Mouse (Mus musculus) urinary bladder, postnatal 36 days (tissue): ENCODE data around the gene Serpina7.

Experiments used
- DNase-seq, 2 experiments: peaks; one replicate each; pipeline ENCODE4 v3.0.0; 2022; ENCODE audit warnings: low spot score in 2 of 2, mixed read lengths in 1 of 2

Serpina7 gene

DNA sequence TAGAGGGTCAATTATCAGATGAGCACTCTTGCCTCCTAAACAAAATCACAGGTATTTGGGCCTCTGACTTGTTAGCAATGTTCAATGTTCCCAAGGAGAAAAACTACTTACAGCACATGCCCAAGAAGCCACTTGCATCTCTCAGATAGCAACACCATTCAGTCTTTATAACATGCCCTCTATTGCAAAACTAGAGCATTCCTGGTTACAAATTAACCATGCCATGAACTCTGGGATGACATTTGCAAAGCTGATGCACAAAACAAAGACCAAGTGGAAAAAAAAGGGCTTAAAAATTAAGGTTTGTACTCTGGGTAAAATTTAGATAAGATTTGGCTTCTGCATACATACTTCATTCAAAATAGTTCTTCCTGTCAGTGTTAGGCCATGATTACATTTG is at the start of gene Serpina7:
Gene Serpina7 (minus strand): TSS at position 160 of the 400 bp plus-strand sequence.
- no peak for DNase-seq

DNA sequence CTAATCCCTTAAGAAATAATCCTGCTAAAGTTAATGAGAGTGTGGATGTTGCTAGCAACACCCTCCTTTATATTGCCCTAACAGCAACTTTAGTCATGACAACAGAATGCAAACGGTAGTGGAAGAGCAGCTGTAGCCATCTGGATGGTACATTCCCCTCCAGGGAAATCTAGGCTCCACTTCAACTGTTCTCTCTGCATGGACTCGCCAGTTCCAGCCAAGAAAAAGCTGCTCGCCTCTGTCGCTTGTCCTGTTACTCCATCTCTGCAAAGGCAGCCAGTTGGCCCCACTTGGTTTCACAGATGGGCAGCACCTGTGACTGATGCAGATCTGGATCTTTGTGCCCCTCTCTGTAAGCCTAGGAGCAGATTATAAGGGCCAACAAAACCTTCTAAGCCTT is 49.0 kb upstream of the Serpina7 start:
- DNase-seq = no peak

DNA sequence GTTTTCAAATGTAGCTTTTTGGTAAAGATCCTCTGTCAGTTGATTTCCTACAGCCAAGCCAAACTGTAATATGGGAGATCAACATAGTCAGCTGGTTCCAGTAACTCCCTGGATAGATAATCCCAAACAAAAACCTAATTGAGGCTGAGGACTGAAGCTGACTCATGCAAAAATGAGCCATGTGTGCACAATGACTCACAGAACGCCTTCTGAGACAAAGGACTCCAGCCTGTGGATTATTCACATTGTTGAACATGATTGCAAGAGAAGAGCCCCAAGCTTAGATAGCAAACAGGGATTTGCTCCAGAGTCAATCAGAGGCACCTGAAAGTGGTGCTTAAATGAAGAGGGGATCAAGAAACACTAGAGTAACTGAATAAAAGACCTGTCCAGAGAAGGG is 12.2 kb upstream of the Serpina7 start:
- DNase-seq = no peak

DNA sequence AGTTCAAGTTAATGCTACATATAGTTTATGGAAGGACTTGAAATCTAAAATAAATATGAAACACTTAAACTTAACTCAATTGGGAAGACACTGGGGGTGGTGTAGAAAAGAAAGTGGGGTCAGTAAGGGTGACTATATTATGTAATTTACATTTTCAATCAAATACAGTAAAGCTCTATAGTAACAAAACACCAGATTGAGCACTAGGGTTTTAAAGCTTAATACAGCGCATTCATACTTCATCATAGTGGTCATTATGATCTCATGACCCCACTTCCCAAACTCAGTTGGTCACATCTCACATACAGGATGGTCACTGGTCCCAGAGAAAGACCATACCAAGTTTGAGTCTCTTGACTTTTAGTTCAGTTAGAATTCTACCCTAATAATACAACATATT is 907 bp upstream of the Serpina7 start, which contains the start of gene 4930513O06Rik:
Gene 4930513O06Rik (plus strand): TSS at position 301 of the 400 bp plus-strand sequence.
- DNase-seq = no peak

DNA sequence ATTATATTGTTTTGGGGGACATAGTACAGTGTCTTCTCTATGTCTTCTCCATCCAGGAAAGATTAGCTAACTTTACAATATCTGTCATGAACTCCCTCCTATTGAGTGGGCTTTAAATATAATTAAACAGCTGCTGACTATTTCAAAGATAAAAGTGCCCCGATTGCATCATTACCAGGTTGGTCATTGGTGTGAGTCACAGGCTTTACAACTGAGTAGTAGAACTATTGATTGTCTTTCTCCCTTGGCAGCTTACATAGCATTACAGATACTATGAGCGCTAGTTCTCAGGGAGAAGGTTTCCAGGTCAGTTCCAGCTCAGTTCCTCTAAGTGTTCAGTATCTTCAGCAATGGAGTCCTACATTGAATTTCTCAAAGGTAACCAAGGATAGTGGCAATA is 6.5 kb downstream of the Serpina7 start:
- no peak for DNase-seq

DNA sequence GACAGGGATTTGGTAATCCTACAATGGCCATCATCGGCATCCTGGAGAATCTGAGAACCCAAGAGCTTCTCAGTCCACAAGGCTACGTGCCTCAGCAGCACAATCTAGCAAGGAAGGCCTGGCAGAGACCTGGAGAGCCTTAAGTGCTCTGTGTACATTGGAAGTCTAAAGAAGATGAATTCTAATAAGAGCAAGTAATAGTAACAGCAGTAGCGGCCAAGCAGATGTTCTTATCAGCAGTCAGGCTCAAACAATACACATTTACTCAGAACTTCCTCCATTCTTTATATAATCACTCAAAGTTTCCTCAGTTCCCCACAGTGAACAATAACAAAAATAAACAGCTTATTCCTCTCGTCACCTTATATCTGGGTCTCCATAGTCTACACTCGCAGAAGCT is 21.0 kb downstream of the Serpina7 start:
- no peak for DNase-seq

DNA sequence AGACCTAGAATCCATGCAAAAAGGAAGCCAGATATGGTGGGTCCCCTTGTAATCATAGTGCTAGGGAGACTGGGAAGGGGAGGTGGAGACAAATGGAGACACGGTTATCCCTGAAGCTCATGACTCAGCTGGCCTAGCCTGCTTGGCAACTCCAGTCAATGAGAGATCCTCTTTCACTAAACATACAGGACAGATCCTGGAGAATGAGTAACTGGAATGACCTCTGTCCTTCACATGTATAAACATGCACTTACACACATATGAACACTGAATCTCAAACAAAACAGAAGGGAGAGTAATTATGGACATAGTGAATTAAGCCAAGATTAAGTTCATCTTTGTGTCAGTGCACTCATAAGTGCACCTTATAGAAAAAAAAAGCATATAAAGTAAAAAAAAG is 31.9 kb downstream of the Serpina7 start:
- no peak for DNase-seq

DNA sequence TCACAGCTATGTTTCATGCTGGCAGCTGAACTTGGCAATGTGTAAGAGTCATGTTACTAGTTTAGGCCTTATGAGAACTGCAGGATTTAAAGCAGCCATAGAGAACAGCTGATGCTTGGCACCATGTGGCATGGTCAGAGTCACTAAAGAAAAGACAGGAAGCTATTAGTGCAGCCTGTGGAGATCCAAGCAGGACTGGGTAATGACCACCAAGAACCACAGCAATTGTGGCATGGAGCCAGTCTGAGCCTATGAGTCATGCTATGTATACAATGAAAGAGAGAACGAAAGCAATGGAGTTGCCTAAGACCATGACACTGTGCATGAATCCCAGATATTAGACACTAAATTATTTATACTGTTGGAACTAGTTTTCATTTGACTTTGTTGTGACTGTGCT is 33.1 kb downstream of the Serpina7 start:
- peak; percentile 3 to 12 for DNase-seq

DNA sequence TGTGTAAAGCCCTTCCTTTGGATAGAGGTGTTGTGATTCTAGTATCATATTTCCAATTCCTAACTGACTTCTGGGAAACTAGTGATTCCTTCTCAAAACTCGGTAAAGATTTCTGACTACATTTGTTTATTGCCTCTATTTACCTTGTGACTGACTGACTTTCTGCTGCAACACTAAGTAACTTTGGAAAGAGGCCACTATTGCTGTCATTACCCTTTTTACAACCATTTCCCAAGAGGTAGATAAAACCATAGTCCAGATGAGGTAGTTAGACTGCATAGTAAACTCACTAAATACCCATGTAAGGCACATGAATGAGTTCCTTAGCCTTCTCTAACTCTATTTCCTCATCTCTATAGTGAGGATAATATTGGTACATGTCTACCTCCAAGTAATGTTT is 43.9 kb downstream of the Serpina7 start:
- no peak for DNase-seq

DNA sequence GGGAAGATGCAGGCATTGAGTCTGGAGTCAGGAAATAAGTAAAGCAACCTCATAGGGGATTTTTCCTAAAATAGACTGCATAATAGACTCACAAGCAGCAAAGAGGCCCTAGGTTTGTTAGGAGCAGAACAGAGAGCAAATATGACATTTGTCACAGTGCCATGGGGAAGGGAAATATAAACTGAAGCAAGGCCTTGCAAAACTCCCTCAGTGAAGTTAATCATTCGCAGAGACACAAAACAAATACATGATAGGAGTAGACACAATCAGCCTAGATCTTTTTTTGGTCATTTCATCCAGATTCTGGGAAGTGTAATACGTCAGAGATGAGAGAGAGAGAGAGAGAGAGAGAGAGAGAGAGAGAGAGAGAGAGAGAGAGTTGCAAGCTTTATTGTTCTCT is 45.7 kb downstream of the Serpina7 start:
- no peak for DNase-seq

DNA sequence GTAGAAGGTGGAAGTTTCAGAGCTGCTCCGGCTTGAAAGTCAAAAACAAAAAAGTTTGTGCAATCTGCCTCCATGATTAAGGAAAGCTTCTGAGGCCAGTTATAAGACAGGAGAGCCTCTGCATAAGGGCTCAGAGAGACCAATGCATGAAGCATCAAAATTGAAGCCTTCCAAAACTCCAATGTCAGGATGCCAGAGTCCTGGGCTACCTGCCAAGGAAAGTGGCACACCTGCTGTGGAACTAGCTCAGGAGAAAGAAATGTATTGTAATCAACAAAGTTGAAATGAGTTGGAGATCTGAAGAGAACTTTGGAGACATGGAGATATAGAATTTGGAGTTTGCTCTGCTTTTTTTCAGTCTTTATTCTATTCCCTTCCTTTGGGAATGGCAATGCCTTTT is 47.4 kb downstream of the Serpina7 start:
- DNase-seq = no peak
